Mouse (Mus musculus) liver, embryonic 14.5 days (tissue): ENCODE measurements around the gene Barx2.

Source experiments
- CTCF ChIP-seq: IDR thresholded peaks from 2 replicates; pipeline ENCODE4 v1.5.1; 2016; ENCODE audit warnings: antibody characterized with exemption, low read depth, control low read depth
- EP300 ChIP-seq: IDR thresholded peaks from 2 replicates; pipeline ENCODE4 v1.6.1; 2016; ENCODE audit warnings: antibody characterized with exemption, low read depth

GRCm38 (mm10) chr9:31923529-31923928, 10.3 kb upstream of the Barx2 start:
- no peak for TF ChIP-seq CTCF
- no peak for TF ChIP-seq EP300
